Mouse (Mus musculus) forebrain, embryonic 16.5 days (tissue): Measurements from ENCODE around the gene Pcp4. TPM values are rescaled to one million over a fixed set of nuclear protein-coding genes. Genes with fewer than 3 reads are reported as not detected.

ENCODE experiments used
- ATAC-seq: fragments of 200-750 bp; cut with Nextera tagmentation; 2 replicates; pipeline ENCODE4 v1.8.0; 2017; ENCODE audit warnings: mild to moderate bottlenecking, moderate library complexity
- H3K27ac ChIP-seq: fragments of 300-500 bp; sonication (generic); 2 replicates; pipeline ENCODE4 v1.5.1; 2014; ENCODE audit warnings: low read length, control low read depth
- H3K27me3 ChIP-seq: fragments of 300-500 bp; sonication (generic); replicated peaks from 2 replicates; pipeline ENCODE4 v1.6.1; 2014; ENCODE audit warnings: low read length; ENCODE audit not compliant: control insufficient read depth, insufficient read depth
- H3K36me3 ChIP-seq: fragments of 300-500 bp; sonication (generic); 2 replicates; pipeline ENCODE4 v1.6.1; 2014; ENCODE audit not compliant: control insufficient read depth, insufficient read depth
- H3K4me1 ChIP-seq: fragments of 300-500 bp; sonication (generic); replicated peaks from 2 replicates; pipeline ENCODE4 v1.6.1; 2014; ENCODE audit warnings: low read length; ENCODE audit not compliant: control insufficient read depth, insufficient read depth
- H3K4me2 ChIP-seq: fragments of 300-500 bp; sonication (generic); 2 replicates; pipeline ENCODE4 v1.6.1; 2014; ENCODE audit warnings: mild to moderate bottlenecking, low read length, control low read depth
- H3K4me3 ChIP-seq: fragments of 300-500 bp; sonication (generic); replicated peaks from 2 replicates; pipeline ENCODE4 v1.5.1; 2014; ENCODE audit warnings: mild to moderate bottlenecking, low read length, control low read depth
- H3K9ac ChIP-seq: fragments of 300-500 bp; sonication (generic); replicated peaks from 2 replicates; pipeline ENCODE4 v1.6.1; 2014; ENCODE audit warnings: low read depth, low read length, control low read depth
- H3K9me3 ChIP-seq: fragments of 300-500 bp; sonication (generic); 2 replicates; pipeline ENCODE4 v1.6.1; 2016; ENCODE audit warnings: low read length; ENCODE audit not compliant: control insufficient read depth
- WGBS: fragments of 180-500 bp; shearing (Covaris S2); extraction: QIAGEN DNeasy Blood & Tissue Kit; methylation state at CpG from one replicate; pipeline ENCODE4 v1.1.7; 2014; 5-methylcytosine and 5-hydroxymethylcytosine counted together
- polyA plus RNA-seq: library from polyadenylated mRNA; unstranded; fragments of >200 nt; fragmentation: Nextera tagmentation; extraction: Ambion mirVana; gene quantifications from 2 replicates; pipeline ENCODE4 v1.2.1, GENCODE M21; 2015

Pcp4 gene
- polyA plus RNA-seq, result 147 and 175 TPM in 2 replicates

DNA sequence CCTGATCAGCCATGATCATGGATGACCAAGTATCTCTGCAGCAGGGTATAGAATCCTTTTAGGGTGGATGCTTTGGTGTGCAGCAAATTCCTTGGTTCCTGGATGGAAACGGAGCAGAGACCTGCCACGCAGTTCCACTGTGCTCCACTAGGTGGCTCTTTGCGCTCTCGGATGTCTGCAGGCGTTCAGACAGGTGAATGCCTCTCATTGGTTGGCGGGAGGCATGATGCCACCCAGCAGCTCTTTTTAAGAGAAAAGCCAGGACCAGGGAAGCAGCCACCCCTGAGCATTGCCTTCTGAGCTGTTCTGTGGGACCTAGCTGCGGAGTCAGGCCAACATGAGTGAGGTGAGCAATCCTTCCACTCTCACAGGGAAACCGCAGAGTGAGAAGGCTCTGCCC is at the start of gene Pcp4:
Pcp4 (plus strand) TSS at position 162 of the 400 bp plus-strand sequence.
- peak; percentile 79 for ATAC-seq
- no peaks in the 10 kb centered on the region for H3K9me3 ChIP-seq
- H3K27ac ChIP-seq, result 0 out of 2 replicates have a peak within 1 kb of the TSS, but pooled peaks have one; percentile 41
- H3K4me2 ChIP-seq, result peak within 1 kb of the TSS; percentile 44
- no peaks in the 10 kb centered on the region for H3K27me3 ChIP-seq
- peaks cover 23% of the 10 kb centered on the region for H3K4me1 ChIP-seq
- no peaks in the 10 kb centered on the region for H3K36me3 ChIP-seq
- peak within 1 kb of the TSS; percentile 29 for H3K4me3 ChIP-seq
- no peak within 1 kb of the TSS for H3K9ac ChIP-seq
- WGBS, result 8% methylated on average over 8 of the region's 8 CpGs

DNA sequence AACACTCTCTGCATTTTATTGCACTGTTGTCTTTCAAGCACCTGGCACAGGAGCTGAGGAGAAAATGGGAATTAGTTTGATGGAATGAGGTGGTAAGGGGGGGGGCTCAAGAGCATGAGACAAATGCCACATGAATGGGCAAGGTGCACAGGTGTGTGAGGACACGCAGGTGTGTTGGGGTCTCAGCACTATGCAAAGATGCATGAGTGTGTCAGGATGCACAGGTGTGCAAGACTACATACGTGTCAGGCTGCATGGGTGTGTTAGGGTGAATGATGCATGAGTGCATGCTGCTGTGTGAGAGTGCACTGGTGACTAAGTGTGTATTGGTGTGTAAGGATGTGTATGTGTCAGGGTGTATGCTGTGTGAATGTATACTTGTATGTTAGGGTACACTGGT is 42.4 kb upstream of the Pcp4 start:
- WGBS, result 89% methylated on average over 2 of the region's 2 CpGs
- H3K4me3 ChIP-seq, result no peak overlapping the region
- no peaks in the 10 kb centered on the region for H3K4me1 ChIP-seq
- H3K9me3 ChIP-seq, result no peaks in the 10 kb centered on the region
- H3K36me3 ChIP-seq, result no peaks in the 10 kb centered on the region
- no peak overlapping the region for H3K27ac ChIP-seq
- no peaks in the 10 kb centered on the region for H3K27me3 ChIP-seq
- no peak for ATAC-seq
- no peak overlapping the region for H3K9ac ChIP-seq
- H3K4me2 ChIP-seq, result no peak overlapping the region

- no peaks in the 10 kb centered on the region for H3K27me3 ChIP-seq
- no peak overlapping the region for H3K4me3 ChIP-seq
- no peak overlapping the region for H3K4me2 ChIP-seq
- ATAC-seq, result no peak
- no peaks in the 10 kb centered on the region for H3K9me3 ChIP-seq
- H3K36me3 ChIP-seq, result no peaks in the 10 kb centered on the region
- WGBS, result 83% methylated on average over 7 of the region's 7 CpGs
- no peak overlapping the region for H3K9ac ChIP-seq
- H3K4me1 ChIP-seq, result no peaks in the 10 kb centered on the region
- H3K27ac ChIP-seq, result no peak overlapping the region
These were observed 40.7 kb upstream of the Pcp4 start for GRCm38 (mm10) chr16:96426671-96427070.

DNA sequence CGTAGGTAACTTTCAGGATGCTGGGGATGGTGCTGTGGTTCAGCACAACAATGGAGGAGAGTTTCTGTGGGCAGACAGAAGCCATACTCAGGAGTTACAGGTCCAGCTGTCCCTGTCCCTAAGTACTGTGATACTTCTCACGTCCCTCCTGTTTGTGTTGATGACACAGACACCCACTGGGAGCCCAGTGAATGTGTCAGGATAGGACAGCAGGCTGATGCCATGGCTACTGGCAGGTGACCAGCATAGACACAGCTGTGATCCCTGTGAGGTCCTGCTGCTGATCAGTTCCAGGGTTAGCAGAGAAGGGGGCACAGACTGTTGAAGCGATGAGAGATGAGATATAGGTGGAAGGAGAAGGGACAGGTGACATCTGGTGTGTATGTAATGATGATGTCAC is 38.4 kb upstream of the Pcp4 start:
- no peaks in the 10 kb centered on the region for H3K4me1 ChIP-seq
- WGBS, result 67% methylated on average over 3 of the region's 3 CpGs
- H3K9ac ChIP-seq, result no peak overlapping the region
- no peak overlapping the region for H3K4me2 ChIP-seq
- ATAC-seq, result no peak
- no peaks in the 10 kb centered on the region for H3K36me3 ChIP-seq
- H3K27ac ChIP-seq, result no peak overlapping the region
- no peaks in the 10 kb centered on the region for H3K9me3 ChIP-seq
- no peaks in the 10 kb centered on the region for H3K27me3 ChIP-seq
- H3K4me3 ChIP-seq, result no peak overlapping the region

- H3K9ac ChIP-seq, result no peak overlapping the region
These were observed 34.1 kb upstream of the Pcp4 start for GRCm38 (mm10) chr16:96433266-96433665.

GRCm38 (mm10) chr16:96434024-96434785 is 33.2 kb upstream of the Pcp4 start:
- no peak for ATAC-seq
- Histone ChIP-seq H3K4me3 (no peak overlapping the region), H3K9ac (no peak overlapping the region), H3K27me3 (no peaks in the 10 kb centered on the region), H3K4me1 (no peaks in the 10 kb centered on the region), H3K36me3 (no peaks in the 10 kb centered on the region), H3K4me2 (no peak overlapping the region), H3K9me3 (no peaks in the 10 kb centered on the region), H3K27ac (no peak overlapping the region)
- 83% methylated on average over 3 of the region's 3 CpGs for WGBS

More at GRCm38 (mm10) chr16:96433266-96433665, 34.1 kb upstream of the Pcp4 start:
- Histone ChIP-seq H3K9me3 (no peaks in the 10 kb centered on the region), H3K27me3 (no peaks in the 10 kb centered on the region), H3K36me3 (no peaks in the 10 kb centered on the region), H3K4me2 (no peak overlapping the region), H3K4me1 (no peaks in the 10 kb centered on the region), H3K4me3 (no peak overlapping the region), H3K27ac (no peak overlapping the region)
- WGBS, result 90% methylated on average over 10 of the region's 10 CpGs
- no peak for ATAC-seq

GRCm38 (mm10) chr16:96438946-96439345 is 28.5 kb upstream of the Pcp4 start:
- no peaks in the 10 kb centered on the region for H3K4me1 ChIP-seq
- no peaks in the 10 kb centered on the region for H3K9me3 ChIP-seq
- 75% methylated on average over 5 of the region's 5 CpGs for WGBS
- H3K27me3 ChIP-seq, result no peaks in the 10 kb centered on the region
- H3K36me3 ChIP-seq, result no peaks in the 10 kb centered on the region
- peak; percentile 87 for ATAC-seq
- H3K9ac ChIP-seq, result no peak overlapping the region
- no peak overlapping the region for H3K4me2 ChIP-seq
- H3K27ac ChIP-seq, result no peak overlapping the region
- no peak overlapping the region for H3K4me3 ChIP-seq

DNA sequence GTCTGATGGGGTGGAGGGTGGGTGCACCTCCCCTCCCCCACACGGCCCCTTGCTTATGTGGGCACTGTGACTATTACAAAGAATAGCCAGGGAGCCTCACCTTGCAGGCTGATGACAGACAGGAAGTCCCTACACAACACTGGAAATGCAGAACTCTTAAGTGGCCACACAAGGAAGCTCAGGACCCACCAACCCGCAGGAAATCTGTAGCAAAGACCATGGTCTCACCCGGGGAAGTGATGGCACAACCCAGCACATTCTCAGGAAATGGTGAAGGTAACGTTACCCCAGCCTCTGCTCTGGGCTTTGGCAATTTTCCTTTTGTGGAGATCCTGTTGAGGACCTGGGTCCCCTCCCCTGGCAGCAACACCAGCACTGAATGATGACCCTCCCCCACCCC is 27.7 kb upstream of the Pcp4 start:
- Histone ChIP-seq H3K9ac (no peak overlapping the region), H3K27me3 (no peaks in the 10 kb centered on the region), H3K4me3 (no peak overlapping the region), H3K36me3 (no peaks in the 10 kb centered on the region), H3K4me1 (no peaks in the 10 kb centered on the region), H3K4me2 (no peak overlapping the region), H3K27ac (no peak overlapping the region), H3K9me3 (no peaks in the 10 kb centered on the region)
- ATAC-seq, result no peak
- 88% methylated on average over 4 of the region's 4 CpGs for WGBS

DNA sequence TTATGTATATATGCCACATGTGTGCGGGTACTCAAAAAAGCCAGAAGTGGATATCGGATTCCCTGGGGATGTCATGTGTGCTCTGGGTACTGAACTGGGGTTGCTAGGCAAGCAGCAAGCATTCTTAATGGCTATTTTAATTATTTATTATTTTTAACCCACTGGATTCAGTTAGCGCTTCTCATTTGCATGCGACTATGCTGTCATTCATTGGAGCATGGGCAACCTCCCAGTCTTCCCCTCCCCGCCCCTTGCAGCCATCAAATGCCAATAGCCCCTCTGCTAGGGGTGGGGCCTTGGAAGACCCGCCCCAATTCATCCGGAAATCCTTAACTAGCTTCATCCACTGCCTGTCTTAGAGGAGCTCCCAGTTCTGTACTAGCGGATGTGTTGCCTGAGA is 26.5 kb upstream of the Pcp4 start:
- Histone ChIP-seq H3K36me3 (no peaks in the 10 kb centered on the region), H3K27me3 (no peaks in the 10 kb centered on the region), H3K27ac (no peak overlapping the region), H3K4me2 (no peak overlapping the region), H3K9me3 (no peaks in the 10 kb centered on the region), H3K4me1 (no peaks in the 10 kb centered on the region), H3K4me3 (no peak overlapping the region), H3K9ac (no peak overlapping the region)
- ATAC-seq, result peak; percentile 20; the same call in 1 of the 2 replicates
- 86% methylated on average over 8 of the region's 8 CpGs for WGBS
